11 mouse cellular contexts compared by ENCODE assay signal in the genomic region with DNA sequence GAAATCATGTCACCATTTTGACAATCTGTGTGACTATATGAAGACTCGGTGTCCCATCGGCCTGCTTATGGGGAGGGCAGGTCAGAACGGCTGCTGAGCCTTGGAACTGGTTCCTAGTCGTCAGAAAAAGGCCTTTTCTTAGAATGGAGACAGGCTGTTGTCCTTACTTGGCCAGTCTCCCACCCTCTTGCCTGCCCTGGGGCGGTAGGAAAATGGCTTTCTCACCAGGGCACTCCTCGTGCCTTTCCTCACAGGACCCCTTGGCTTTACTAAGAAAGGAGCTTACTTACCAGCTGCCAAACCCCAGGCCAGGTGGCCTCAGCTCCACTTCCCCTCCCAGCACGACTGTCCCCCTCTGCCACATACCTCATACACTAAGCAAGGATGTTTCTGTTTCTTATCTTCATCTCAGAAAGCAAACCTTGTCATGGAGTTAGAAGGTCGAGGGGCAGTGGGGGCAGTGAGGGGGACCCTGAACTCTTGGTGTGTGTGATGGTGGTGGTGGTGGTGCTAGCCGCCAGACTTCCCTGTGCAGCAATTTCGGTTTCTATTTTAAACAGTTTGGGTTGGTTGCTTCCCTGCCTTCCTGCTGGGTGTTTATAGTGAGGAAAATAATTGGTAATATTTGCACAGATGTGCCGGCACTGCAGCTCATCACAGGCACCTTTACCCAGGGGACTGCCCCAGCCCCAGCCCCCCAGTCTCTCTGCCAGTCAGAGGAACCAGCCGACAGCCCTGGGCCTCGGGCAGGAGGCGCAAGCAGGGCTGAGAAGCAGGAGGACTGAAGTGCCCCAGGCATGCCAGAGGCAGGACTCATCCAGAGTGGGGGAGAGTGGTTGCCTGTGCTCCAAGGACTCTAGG. TPM values are rescaled to one million over a fixed set of nuclear protein-coding genes. Genes with fewer than 3 reads are reported as not detected.
DNase-seq lines count a peak whose midpoint lies in the region; ATAC-seq and TF ChIP-seq lines count a peak whose summit lies in the region.
"Had no signal": no experiment of that assay in that cellular context is flagged by ENCODE, and none has a peak within 500 bp of the region (broad histone marks: within the 10 kb centered on the region; RNA-seq: fewer than 3 reads in every experiment).

No protein-coding gene starts in this region.

- H3K27ac ChIP-seq in bone marrow, adult 2 months (ENCODE audit: control insufficient read depth, insufficient read depth, low read depth, low read length, poor library complexity), result peak overlapping the region; percentile 95
- H3K27ac ChIP-seq in midbrain, embryonic 12.5 days (replicated peaks), result peak overlapping the region; percentile 35; the same call in 1 of the 2 replicates
- H3K27ac ChIP-seq: liver, embryonic 13.5 days had no signal

- no peak; the same call in 1 of the 2 replicates for TF ChIP-seq CTCF in bone marrow, adult 2 months (IDR thresholded peaks at IDR 0.05; ENCODE audit: control insufficient read depth, insufficient read depth, low read length)

- 19% methylated on average over 14 of the region's 14 CpGs for WGBS in bone marrow, adult 2 months
- WGBS in midbrain, embryonic 12.5 days, result 45% methylated on average over 14 of the region's 14 CpGs

- H3K36me3 ChIP-seq in midbrain, embryonic 12.5 days, result no peaks in the 10 kb centered on the region
- H3K36me3 ChIP-seq: liver, embryonic 13.5 days had no signal

- DNase-seq in lung, postnatal 36 days, result peak; percentile 1
- no peak for DNase-seq in lung, postnatal 10 days
- DNase-seq in thymus, postnatal 25 days, result peak; percentile 28
- no peak for DNase-seq in adipocyte (ENCODE audit: low spot score)
- no peak for DNase-seq in adrenal gland, adult 8-10 months
- DNase-seq: heart, postnatal 14 days; liver, embryonic 13.5 days; right cerebral cortex, postnatal 14 days had no signal

- no peak overlapping the region for H3K9ac ChIP-seq in midbrain, embryonic 12.5 days (replicated peaks)
- H3K9ac ChIP-seq: liver, embryonic 13.5 days had no signal

- peak overlapping the region; percentile 51 for H3K4me3 ChIP-seq in bone marrow, adult 2 months (replicated peaks; ENCODE audit: control insufficient read depth, low read depth, low read length)
- no peak overlapping the region for H3K4me3 ChIP-seq in midbrain, embryonic 12.5 days
- H3K4me3 ChIP-seq: liver, embryonic 13.5 days had no signal

- ATAC-seq in midbrain, embryonic 12.5 days (ENCODE audit: low FRiP score, low read depth), result 0 out of 2 replicates have a peak, but pooled peaks have one; percentile 34

- no peaks in the 10 kb centered on the region for H3K9me3 ChIP-seq in midbrain, embryonic 12.5 days
- H3K9me3 ChIP-seq: liver, embryonic 13.5 days had no signal

- peaks cover 4% of the 10 kb centered on the region; the same call in 1 of the 2 replicates for H3K4me1 ChIP-seq in bone marrow, adult 2 months (ENCODE audit: control insufficient read depth, insufficient read depth, low read length)
- H3K4me1 ChIP-seq in midbrain, embryonic 12.5 days, result 0 out of 2 replicates have a peak, but pooled peaks cover 4% of the 10 kb centered on the region
- H3K4me1 ChIP-seq: liver, embryonic 13.5 days had no signal

- H3K27me3 ChIP-seq in midbrain, embryonic 12.5 days, result no peaks in the 10 kb centered on the region

- no peak overlapping the region for H3K4me2 ChIP-seq in midbrain, embryonic 12.5 days (replicated peaks)
- H3K4me2 ChIP-seq: liver, embryonic 13.5 days had no signal

- TF ChIP-seq POLR2A in bone marrow, adult 2 months (IDR thresholded peaks at IDR 0.05; ENCODE audit: borderline replicate concordance, control insufficient read depth, low read depth, low read length), result peak; percentile 36; the same call in 1 of the 2 replicates

RNA-seq across cellular contexts. Expression of gene Syndig1l, which starts 23.7 kb away (rescaled TPM):
- 1.3 and 2.4 TPM in 2 replicates for polyA plus RNA-seq in bone marrow, adult 2 months (2011; ENCODE audit: insufficient read depth, insufficient read length, low replicate concordance, missing spikeins)
- polyA plus RNA-seq in midbrain, embryonic 12.5 days (2016; fragmentation: Nextera tagmentation; extraction: Ambion mirVana), result 0.82 and 1.5 TPM in 2 replicates
- not detected for total RNA-seq in adrenal gland, adult 8-10 months (2022)
- total RNA-seq: heart, postnatal 14 days had no signal

RNA-seq across cellular contexts. Expression of gene Vrtn, which starts 34.1 kb away (rescaled TPM):
- not detected in 2 replicates for polyA plus RNA-seq in bone marrow, adult 2 months (2011; ENCODE audit: insufficient read depth, insufficient read length, low replicate concordance, missing spikeins)
- not detected in 2 replicates for polyA plus RNA-seq in midbrain, embryonic 12.5 days (2016; fragmentation: Nextera tagmentation; extraction: Ambion mirVana)
- not detected for total RNA-seq in adrenal gland, adult 8-10 months (2022)
- total RNA-seq: adrenal gland, postnatal 4 days; heart, postnatal 14 days had no signal
- polyA plus RNA-seq: liver, embryonic 13.5 days had no signal

RNA-seq across cellular contexts. Expression of gene Abcd4, which starts 57.7 kb away (rescaled TPM):
- 4.0 and 7.7 TPM in 2 replicates for polyA plus RNA-seq in bone marrow, adult 2 months (2011; ENCODE audit: insufficient read depth, insufficient read length, low replicate concordance, missing spikeins)
- polyA plus RNA-seq in midbrain, embryonic 12.5 days (2016; fragmentation: Nextera tagmentation; extraction: Ambion mirVana), result 12.1 and 12.3 TPM in 2 replicates
- 10 to 100 TPM; 10.9 to 16.3 (median 13.8) TPM for total RNA-seq in adrenal gland, adult 8-10 months (2022)

Comparison
In these comparisons a context has a peak if more than half of its experiments do, and no peak if none do; other contexts are left out.
1. DNase-seq: peak in lung, postnatal 36 days (single experiment) and thymus, postnatal 25 days (single experiment); none in lung, postnatal 10 days (single experiment), adipocyte (single experiment) and adrenal gland, adult 8-10 months (single experiment).